Mouse (Mus musculus): ENCODE data around the gene Igfbp7. TPM values are rescaled to one million over a fixed set of nuclear protein-coding genes. Genes with fewer than 3 reads are reported as not detected.

Gene Igfbp7
- 10 to 100 TPM; 49.6 to 64.6 TPM for total RNA-seq (2021)
- long read RNA-seq, experiment 1, transcript Igfbp7-201 (5 exons, 1,116 nt) = major isoform, 32 of 34 reads
- long read RNA-seq, experiment 1, partial matches to known transcripts = 1 of 34 reads
- long read RNA-seq, experiment 1, other reads (novel, unspliced or antisense) = 1 of 34 reads
- long read RNA-seq, experiment 2, transcript Igfbp7-201 (5 exons, 1,116 nt) = major isoform, 95 of 99 reads
- long read RNA-seq, experiment 2, partial matches to known transcripts = 3 of 99 reads
- long read RNA-seq, experiment 2, other reads (novel, unspliced or antisense) = 1 of 99 reads

GRCm38 (mm10) chr5:77407341-77408298 is at the start of gene Igfbp7:
Igfbp7 (minus strand) TSS chr5:77408041.
- peak; percentile 40 to 50 for DNase-seq (ENCODE audit: low spot score in 2 of 2)

- DNase-seq (ENCODE audit: low spot score in 2 of 2) = no peak
These were observed 44.3 kb upstream of the Igfbp7 start for GRCm38 (mm10) chr5:77452103-77452502.

- peak in 1 of 2 experiments; percentile 42 for DNase-seq (ENCODE audit: low spot score in 2 of 2)
These were observed 41.7 kb upstream of the Igfbp7 start for GRCm38 (mm10) chr5:77449531-77449930.

GRCm38 (mm10) chr5:77445431-77445830 is 37.6 kb upstream of the Igfbp7 start:
- DNase-seq (ENCODE audit: low spot score in 2 of 2) = no peak

- no peak for DNase-seq (ENCODE audit: low spot score in 2 of 2)
These were observed 36.2 kb upstream of the Igfbp7 start for GRCm38 (mm10) chr5:77443889-77444573.

- no peak for DNase-seq (ENCODE audit: low spot score in 2 of 2)
These were observed 35.2 kb upstream of the Igfbp7 start for GRCm38 (mm10) chr5:77442856-77443623.

- no peak for DNase-seq (ENCODE audit: low spot score in 2 of 2)
These were observed 28.5 kb upstream of the Igfbp7 start for GRCm38 (mm10) chr5:77436308-77436707.

- DNase-seq (ENCODE audit: low spot score in 2 of 2) = no peak
These were observed 26.2 kb upstream of the Igfbp7 start for GRCm38 (mm10) chr5:77434060-77434459.

GRCm38 (mm10) chr5:77433561-77433960 is 25.7 kb upstream of the Igfbp7 start:
- DNase-seq (ENCODE audit: low spot score in 2 of 2) = no peak

GRCm38 (mm10) chr5:77433119-77433518 is 25.3 kb upstream of the Igfbp7 start:
- no peak for DNase-seq (ENCODE audit: low spot score in 2 of 2)

- no peak for DNase-seq (ENCODE audit: low spot score in 2 of 2)
These were observed 24.6 kb upstream of the Igfbp7 start for GRCm38 (mm10) chr5:77432446-77432845.

- no peak for DNase-seq (ENCODE audit: low spot score in 2 of 2)
These were observed 23.2 kb upstream of the Igfbp7 start for GRCm38 (mm10) chr5:77431068-77431467.

- DNase-seq (ENCODE audit: low spot score in 2 of 2) = no peak
These were observed 22.6 kb upstream of the Igfbp7 start for GRCm38 (mm10) chr5:77430471-77430870.

GRCm38 (mm10) chr5:77430049-77430448 is 22.2 kb upstream of the Igfbp7 start:
- no peak for DNase-seq (ENCODE audit: low spot score in 2 of 2)

GRCm38 (mm10) chr5:77428526-77428925 is 20.7 kb upstream of the Igfbp7 start:
- DNase-seq (ENCODE audit: low spot score in 2 of 2) = no peak

- no peak for DNase-seq (ENCODE audit: low spot score in 2 of 2)
These were observed 20.1 kb upstream of the Igfbp7 start for GRCm38 (mm10) chr5:77427986-77428385.

- no peak for DNase-seq (ENCODE audit: low spot score in 2 of 2)
These were observed 18.1 kb upstream of the Igfbp7 start for GRCm38 (mm10) chr5:77425721-77426500.

- peak in 1 of 2 experiments; percentile 16 for DNase-seq (ENCODE audit: low spot score in 2 of 2)
These were observed 11.7 kb upstream of the Igfbp7 start for GRCm38 (mm10) chr5:77419537-77419936.

GRCm38 (mm10) chr5:77416058-77416457 is 8.2 kb upstream of the Igfbp7 start:
- DNase-seq (ENCODE audit: low spot score in 2 of 2) = no peak

GRCm38 (mm10) chr5:77408530-77408929 is 689 bp upstream of the Igfbp7 start:
- DNase-seq (ENCODE audit: low spot score in 2 of 2) = no peak
